Mouse (Mus musculus) erythroblast, adult 5-6 weeks (primary cell): Measurements from ENCODE around the gene Pgls. TPM values are rescaled to one million over a fixed set of nuclear protein-coding genes. Genes with fewer than 3 reads are reported as not detected.

Experiments used
- ATAC-seq: replicated peaks from 2 replicates; pipeline ENCODE4 v1.8.0; 2016; ENCODE audit warnings: moderate number of reproducible peaks, mild to moderate bottlenecking, moderate TSS enrichment, inconsistent platforms; ENCODE audit not compliant: poor library complexity, low FRiP score, severe bottlenecking
- total RNA-seq, 2 experiments: library from RNA; stranded (forward) in 1 of 2; stranded (reverse) in 1 of 2; fragments of 150-400 nt in 1 of 2; fragments of 200-764, 138-1000 nt in 1 of 2; gene quantifications; 2 replicates each; pipeline versions ENCODE4 v1.2.3 to v1.2.4; 2015 to 2017; ENCODE audit warnings: low replicate concordance in 2 of 2

The Pgls gene
- total RNA-seq (2015; ENCODE audit: low replicate concordance), result 24.0 and 27.4 TPM in 2 replicates
- total RNA-seq (2017; ENCODE audit: low replicate concordance), result 13.5 and 23.2 TPM in 2 replicates

DNA sequence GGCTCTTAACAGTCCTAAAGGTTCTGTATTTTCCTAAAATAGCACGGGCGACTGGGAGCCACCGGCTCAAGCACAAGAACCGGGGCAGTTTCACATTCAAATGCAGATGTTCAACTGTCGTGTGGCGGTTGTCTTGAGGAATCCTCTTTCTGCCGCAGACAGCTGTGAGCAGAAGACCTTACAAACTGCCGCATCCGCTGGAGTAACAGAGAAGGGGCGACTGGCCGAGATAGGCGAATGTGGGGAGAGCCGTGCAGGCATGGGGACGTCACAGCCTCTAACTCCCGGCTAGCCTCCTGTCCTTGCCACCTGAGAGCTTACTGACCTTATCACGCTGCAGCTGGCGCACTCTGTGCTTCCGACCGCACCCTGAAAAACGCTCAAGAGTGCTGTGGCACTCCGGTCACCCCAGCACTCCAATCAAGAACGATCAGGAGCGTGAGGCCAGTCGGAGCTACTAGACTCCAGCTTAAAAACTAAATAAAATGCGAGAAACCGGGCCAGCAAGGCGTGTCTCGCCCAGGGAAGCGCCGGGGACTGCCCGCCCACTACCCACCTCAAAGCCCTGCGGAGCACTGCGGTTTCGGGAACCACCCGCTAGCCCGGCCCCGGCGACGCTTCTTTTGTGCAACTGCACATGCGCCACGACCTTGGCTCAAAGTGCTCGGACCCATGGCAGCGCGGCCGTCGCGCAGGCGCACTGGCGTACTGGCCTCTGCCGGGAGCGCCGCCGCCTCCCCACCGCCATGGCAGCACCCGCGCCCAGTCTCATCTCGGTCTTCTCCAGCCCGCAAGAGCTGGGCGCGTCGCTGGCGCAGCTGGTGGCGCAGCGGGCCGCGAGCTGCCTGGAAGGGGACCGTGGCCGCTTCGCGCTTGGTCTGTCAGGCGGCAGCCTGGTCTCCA is at the start of gene Pgls:
Pgls (plus strand) TSS at position 706 of the 903 bp plus-strand sequence.
- peak; percentile 85 for ATAC-seq

DNA sequence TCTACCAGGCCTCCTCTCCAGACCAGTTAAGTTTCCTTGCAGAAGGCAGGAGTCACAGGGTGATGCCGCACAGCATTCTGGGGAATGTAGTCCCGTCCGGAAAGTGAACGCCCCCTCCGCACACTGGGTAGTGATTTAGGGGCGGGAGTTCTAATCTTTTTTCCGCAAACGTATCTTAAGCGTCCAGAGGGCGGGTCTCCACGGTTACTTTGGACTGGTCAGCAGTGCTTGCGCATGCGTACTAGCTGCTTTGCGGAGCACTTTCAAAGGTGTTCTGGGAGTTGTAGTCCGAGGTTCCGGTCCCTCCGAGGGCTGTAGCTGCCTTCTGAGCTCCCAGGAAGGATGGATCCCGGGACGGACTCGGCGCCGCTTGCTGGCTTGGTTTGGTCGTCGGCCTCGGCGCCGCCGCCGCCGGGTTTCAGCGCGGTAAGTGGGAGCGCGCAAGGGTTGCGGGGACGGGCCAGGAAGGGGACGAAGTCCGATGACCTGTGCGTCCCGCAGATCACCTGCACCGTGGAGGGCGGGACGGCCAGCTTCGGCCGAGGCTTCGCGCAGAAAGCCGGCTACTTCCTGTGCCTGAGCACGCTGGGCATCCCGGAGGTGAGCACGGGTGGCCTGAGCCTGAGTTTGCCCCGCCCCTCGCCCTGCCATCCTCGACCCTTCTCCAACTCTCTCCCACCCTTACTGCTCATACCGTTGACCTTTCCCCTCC is 49.2 kb upstream of the Pgls start, which contains the start of gene Mvb12a:
Mvb12a (plus strand) TSS at position 291 of the 712 bp plus-strand sequence.
- peak; percentile 95 for ATAC-seq

DNA sequence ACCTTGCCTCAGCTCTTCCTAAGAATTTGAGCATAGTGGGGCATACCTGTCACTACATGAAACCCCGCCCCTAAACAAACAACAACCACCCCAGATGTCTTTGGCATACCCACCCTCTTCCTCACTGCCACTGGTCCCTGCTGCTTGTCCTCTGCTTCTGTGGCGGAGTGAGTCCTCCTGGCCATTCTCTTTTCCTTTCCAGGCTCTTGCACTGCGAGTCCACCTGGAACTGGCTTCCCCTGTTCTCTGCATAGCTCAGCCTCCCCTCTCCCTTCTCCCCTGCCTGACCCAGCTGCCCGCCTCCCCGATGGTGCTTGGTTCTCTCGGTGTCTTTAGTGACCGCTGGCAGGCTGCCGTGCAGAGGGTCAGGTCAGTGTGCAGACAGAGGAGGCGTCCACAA is 48.2 kb upstream of the Pgls start:
- ATAC-seq, result no peak

DNA sequence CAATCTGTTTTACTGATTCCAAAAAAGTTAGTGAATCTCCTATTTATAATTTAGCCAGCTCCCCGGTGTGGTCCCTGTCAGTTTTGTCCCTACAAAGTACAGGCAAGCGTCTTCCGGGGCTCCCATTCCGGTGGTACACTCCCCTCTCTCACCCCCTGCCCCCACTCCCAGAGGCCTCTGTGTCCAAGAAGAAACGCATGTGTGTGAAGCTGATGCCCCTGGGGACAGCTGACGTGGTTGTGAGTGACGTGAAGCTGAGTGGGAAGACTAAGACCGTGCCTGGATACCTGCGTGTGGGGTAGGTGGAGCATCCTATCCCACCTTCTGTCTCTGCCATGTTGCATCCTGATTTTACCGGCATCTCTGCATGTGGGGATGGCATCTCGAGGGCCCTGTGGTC is 46.9 kb upstream of the Pgls start:
- no peak for ATAC-seq

DNA sequence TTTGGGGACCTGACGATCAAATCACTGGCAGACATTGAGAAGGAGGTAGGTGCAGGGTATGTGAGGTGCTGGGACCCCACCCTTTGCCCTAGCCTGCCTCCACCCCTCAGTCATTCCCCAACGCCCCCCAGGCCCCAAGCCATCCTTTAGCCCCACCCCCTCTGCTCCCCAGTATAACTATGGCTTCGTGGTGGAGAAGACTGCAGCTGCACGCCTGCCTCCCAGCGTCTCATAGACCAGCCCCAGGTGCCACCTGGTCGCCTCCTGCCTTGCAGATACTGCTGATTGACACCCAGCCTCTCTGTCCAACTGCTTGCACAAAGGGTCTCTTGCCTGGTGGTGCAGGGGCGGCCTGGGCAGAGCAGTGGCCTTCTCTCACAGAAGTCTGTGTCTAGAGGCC is 44.4 kb upstream of the Pgls start:
- no peak for ATAC-seq

DNA sequence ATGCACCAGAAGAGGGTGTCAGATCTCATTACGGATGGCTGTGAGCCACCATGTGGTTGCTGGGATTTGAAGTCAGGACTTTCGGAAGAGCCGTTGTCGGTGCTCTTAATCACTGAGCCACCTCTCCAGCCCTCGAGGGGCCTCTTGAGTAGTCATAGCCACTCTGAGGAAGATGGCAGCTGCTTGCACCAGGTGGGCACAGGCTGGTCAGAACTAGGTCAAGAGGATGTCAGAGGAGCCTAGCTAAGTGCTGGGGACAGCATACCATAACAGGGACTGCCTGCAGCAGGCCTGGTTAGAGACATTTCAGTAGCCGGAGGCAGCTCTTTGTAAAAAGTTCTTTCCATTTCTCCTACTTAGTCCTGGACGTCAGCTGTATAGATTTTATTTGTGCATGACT is 41.2 kb upstream of the Pgls start:
- ATAC-seq, result no peak

DNA sequence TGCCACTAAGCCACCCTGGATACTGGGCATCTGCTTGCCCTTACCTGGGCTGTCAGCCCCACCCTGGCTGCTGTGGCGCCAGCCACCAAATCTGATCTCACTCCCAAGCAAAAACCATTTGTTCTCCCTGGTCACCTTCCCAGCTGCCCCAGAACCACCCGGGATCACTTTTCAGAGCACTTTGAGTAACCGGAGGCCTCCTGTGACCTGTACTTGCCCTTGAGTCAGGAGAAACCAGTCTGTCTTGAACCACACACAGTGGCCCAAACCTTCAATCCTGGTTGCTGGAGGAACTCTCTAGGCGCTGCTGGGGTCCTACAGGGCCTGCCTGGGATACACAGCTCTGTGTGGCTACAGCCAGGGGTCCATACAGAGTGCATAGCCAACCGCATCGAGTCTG is 39.2 kb upstream of the Pgls start:
- no peak for ATAC-seq

DNA sequence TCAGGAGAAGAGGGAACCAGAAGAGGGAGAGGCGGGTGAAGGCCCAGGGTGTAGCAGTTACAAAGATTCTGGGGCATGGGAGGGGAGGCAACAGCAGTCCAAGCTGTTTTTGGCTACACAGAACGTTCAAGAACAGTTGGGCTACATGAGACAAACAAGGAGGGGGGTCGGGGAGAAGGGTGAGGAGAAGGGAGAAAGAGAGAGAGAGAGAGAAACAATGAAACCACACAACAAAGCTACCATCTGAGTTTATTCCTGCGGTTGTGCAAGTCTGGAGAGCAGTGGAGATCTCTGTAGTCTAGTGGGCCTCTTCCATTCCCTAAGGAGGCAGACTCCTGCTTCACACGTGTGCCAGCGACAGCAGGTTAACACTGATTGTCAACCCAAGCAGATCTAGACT is 38.0 kb upstream of the Pgls start:
- ATAC-seq, result no peak

DNA sequence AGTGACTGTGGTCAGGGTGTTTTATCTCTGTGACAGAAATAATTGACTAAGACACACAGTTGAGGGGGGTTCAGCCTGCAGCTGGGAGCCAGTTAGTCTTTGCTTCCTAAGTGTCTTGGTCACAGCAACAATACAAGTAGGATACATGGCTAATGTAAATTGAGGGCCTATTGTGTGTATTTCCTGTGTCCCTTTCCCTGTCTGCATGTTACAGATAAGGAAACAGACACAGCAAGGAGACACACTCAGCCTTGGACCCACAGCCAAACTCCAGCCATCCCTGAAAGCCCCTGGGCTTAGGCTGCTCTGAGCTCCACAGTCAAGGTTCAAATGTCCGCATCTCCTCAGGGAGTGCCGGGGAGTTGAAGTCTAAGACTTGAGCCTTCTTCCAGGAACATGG is 37.3 kb upstream of the Pgls start:
- no peak for ATAC-seq

DNA sequence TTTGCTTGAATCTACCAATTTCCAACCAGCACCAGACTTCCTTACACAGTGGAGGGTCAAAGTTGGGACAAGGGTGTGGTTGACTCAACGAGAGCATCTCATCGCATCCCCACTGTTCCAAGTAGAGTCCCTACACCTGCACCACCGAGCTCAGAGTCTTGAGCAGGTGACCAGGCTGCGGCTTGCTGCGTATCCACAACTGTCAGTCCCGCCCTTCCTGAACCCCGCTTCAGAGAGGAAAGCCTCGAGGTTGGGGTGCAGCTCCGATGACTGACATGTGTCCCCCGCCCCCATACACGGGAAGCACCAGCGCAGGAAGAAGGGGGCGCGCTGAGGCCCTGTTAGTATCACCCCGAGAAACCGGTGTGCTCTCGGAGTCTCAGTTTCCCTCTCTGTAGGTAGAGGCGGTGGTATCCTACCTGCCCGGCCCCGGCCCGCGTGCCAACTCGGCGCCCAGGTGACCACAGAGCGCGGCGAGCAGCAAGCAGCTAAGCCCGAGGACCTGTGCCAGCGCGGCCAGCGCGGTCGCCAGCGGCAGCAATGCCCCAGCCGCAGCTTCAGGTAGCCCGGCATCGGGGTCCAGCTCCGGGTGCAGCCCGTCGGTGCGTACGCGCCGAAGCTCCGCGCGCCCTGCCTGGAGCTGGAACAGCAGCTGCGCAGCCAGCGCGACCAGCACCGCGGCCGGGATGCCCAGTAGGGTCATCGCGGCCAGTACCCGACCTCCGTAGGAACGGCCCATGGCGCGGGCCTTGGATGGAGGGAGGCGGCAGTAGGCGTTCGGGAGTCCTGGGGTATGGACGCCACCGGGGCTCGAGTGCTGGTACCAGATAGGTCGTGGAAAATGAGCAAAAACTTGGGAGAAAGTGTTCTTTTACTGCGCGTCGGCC is 33.7 kb upstream of the Pgls start, which contains the start of gene Tmem221:
Tmem221 (minus strand) TSS at position 801 of the 887 bp plus-strand sequence.
- ATAC-seq, result no peak

DNA sequence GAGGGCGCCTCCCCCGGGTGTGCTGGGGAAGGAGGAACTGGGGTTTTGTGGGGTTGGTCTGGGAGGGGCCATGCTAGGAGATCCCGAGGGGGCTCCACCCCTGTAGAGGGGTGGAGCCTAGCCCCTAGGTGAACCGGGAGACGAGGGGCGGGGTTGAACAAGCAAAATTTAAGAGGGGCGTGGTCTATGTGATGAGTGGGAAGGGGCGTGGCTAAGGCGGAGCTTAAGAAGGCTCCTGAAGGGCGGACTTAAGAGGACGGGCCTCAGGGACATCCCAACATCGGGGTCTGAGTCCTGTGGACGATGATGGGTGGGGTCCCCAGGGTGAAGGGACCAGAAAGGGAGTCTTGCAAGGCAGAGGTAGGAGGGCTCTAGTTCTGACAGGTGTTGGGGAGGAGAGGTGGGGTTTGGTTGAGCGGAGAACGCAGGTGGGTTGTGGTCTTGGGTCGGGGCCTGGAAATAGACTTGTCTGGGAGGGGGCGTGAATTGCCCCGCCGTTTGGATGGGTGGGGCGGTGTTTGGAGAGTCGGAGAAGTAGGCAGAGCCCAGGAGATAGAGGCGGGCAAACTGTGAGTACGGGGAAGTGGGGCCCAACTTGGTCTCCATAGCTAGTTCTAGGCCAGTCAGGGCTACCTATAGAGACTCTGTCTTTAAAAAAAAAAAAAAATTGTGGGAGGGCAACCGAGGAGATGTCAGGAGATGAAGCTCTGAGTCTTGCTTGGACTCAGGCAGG is 32.9 kb upstream of the Pgls start:
- ATAC-seq, result peak; percentile 49; the same call in 1 of the 2 replicates

DNA sequence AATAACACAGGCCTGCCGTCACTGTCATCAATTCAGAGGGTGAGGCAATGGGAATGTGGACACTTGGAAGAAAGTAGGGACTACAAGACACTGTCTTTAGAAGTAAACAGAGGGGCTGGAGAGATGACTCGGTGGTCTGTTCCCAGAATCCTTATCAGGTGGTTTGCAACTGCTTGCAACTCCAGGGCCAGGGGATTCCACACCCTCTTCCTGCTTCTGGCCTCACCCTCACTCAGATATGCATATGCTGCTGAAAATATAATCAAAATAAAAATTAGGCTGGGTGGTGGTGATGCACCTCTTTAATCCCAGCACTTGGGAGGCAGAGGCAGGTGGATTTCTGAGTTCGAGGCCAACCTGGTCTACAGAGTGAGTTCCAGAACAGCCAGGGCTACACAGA is 31.9 kb upstream of the Pgls start:
- no peak for ATAC-seq

DNA sequence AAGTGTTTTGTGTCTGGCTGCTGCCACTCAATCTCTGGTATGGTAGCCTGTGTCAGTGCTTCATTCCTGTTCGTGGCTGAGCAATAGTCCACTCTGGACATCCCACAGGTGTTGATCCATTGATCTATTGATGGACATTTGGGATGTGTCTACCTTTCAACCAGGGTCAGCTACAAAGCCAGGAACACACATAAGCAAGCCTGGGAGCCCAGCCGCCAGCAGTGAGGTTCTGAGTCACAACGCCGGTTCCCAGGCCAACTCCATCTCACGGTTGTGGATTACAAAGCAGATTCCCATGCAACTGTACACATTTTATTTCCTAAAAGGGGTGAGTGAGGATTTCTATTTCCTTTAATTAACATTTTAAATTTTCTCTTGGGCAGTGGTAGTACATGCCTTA is 31.2 kb upstream of the Pgls start:
- ATAC-seq, result no peak

DNA sequence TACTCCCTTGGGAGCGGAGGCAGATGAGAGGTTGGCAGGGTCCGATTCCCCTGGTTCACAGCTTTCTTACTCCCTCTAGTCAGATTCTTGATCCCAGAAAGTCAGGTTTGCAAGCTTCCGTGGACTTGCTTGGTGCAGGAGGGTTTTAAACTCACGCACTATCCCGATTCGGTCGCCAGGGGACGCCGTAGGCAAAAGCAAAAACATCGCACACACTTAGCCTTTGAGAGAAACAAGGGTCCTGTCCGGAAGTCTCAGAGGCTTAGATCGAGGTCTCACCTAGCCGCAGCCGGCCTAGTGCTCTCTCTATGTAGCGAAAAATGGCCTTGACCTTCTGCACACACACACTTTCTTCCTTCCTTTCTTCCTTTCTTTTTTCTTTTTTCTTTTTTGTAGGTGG is 30.6 kb upstream of the Pgls start:
- ATAC-seq, result no peak

DNA sequence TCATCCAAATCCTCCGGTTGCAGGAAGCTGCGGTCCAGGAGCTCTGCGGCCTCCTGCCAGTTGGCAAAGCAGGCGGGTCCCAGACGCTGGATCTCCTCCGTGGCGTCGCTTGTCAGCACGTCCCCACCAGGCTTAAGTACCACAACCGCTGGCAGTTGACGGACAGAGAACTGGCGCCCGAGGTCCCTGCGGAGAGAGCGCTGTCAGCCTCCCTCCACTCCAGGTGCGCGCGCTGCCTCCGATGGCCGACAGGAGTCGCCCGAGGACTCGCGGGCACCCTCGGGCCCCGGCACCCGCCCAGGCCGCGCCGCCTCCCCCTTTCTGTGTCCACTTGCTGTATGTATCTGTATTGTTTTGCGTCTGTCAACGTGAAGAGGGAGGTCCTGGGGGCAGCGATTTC is 29.2 kb upstream of the Pgls start:
- peak; percentile 76 for ATAC-seq

DNA sequence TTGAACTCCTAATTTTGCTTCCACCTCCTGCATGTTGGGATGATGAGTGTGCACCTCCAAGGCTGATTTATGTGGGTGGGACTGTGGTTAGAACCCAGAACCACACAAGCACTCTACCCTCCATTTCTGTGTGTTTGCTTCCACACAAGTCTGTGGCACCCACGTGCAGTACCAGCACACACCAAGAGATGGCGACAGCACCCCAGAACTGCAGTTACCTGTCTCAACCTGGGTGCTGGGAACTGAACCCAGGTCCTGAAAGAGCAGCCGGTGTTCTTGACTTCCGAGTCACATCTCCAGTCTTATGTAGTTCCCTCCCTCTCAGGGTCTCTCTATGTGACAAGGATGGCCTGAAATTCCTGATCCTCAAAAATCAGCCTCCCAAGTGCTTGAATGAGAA is 28.0 kb upstream of the Pgls start:
- no peak for ATAC-seq

DNA sequence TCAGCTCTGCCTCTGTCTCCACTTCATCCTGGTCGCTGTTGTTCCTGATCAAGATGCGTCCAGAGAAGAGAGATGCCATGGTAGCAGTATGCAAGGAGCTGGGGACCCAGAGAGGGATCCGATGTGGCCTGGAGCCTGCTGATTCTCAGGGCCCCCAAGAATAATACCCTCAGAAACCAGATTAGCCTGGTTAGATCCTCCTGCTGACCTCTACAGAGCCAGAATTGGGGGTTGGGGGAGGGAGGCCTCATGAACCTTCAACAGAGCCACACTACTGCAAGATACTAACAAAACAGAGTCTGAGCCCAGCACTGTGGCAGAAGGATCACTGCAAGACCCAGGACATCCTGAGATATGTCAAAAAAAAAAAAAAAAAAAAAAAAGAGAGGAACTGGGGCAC is 25.5 kb upstream of the Pgls start, which contains the start of gene Nxnl1:
Nxnl1 (minus strand) TSS at position 101 of the 400 bp plus-strand sequence.
- no peak for ATAC-seq

DNA sequence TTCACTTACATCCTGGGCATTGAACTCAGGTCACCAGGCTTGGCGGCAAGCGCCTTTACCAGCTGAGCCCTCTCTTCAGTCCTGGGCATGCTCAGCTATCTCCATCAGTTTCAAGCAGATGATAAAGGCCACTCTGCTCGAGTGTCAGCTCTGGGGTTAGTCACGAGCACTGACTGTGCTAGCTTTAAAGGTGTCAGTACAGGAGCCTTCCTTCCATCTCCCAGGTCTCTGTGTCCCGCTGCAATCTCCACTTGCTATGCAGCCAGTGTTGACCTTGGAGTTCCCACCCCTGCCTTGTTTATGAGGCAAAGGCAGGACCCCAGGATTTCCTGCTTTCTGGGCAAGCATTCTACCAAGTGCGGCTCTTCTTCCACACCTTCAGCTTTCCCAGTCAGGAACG is 24.4 kb upstream of the Pgls start:
- no peak for ATAC-seq

DNA sequence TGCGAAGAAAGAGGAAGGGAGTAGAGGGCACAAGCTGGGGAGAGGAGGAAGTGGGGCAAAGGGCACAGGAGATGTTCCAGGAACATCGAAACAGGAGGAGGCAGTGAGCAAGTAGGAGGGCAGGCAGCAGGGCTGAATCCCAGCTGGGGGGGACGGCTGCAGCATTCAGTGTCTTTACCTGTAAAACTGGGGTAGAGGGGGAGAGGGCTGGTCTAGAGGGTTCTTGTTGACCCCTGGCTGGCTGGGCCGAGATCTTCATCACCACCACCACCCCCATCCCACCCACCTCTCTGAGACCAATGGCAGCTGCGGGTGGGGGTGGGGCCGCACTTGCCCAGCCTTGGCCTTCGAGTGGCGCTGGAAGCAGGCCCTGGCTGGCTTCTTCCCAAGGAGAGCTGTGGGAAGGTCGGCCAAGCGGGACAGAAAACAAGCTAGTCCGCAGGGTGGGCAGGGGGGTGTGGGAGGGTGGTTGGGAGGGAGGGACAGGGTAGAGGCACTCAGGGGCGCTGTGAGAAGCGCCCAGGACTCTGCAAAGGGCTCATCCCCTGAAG is 23.5 kb upstream of the Pgls start, which contains the start of gene Slc27a1:
Slc27a1 (plus strand) TSS at position 496 of the 551 bp plus-strand sequence.
- no peak for ATAC-seq
